Mouse (Mus musculus) lung, postnatal 0 days (tissue): Measurements from ENCODE around the gene Otub1.

Experiments
- CTCF ChIP-seq: IDR thresholded peaks from 2 replicates; pipeline ENCODE4 v1.5.1; 2016; ENCODE audit warnings: antibody characterized with exemption, mild to moderate bottlenecking
- EP300 ChIP-seq: IDR thresholded peaks from 2 replicates; pipeline ENCODE4 v1.6.1; 2016; ENCODE audit warnings: antibody characterized with exemption, mild to moderate bottlenecking, control low read depth

DNA sequence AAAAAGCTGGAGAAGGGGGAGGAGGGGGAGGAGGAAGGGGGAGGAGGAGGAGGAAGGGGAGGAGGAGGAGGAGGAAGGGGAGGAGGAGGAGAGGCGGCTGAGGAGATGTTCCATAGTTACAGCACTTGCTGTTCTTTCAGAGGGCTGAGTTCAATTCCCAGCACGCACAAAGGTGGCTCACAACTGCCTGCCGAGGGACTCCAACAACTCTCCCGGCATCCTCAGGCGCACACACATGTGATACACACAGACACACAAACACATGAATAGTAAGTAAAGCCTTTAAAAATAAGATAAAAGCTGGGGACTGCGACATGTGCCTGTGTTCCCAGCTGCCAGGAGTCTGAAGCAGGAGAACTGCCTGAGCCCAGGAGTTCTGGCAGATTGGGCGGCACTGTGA is 24.6 kb downstream of the Otub1 start:
- TF ChIP-seq CTCF, result no peak
- no peak for TF ChIP-seq EP300
